Mouse (Mus musculus) brown adipose tissue, adult 24 weeks (tissue): ENCODE measurements around the gene Gm20388. TPM values are rescaled to one million over a fixed set of nuclear protein-coding genes. Genes with fewer than 3 reads are reported as not detected.
A peak's percentile ranks its signal among the peaks of the same experiment; 100 is the strongest.

Experiments used
- H3K27ac ChIP-seq: fragments of 200-500 bp; replicated peaks from 2 replicates; pipeline ENCODE4 v1.5.1; 2012; ENCODE audit warnings: low read depth, mild to moderate bottlenecking, low read length
- H3K4me1 ChIP-seq: fragments of 200-500 bp; 2 replicates; pipeline ENCODE4 v1.6.1; 2012; ENCODE audit warnings: low read length, mixed read lengths; ENCODE audit not compliant: control insufficient read depth, insufficient read depth, insufficient read length
- H3K4me3 ChIP-seq: fragments of 200-500 bp; 2 replicates; pipeline ENCODE4 v1.5.1; 2012; ENCODE audit warnings: low read depth, mild to moderate bottlenecking, low read length, moderate library complexity; ENCODE audit not compliant: insufficient read depth
- polyA plus RNA-seq: library from polyadenylated mRNA; stranded (reverse); fragments of >200 nt; gene quantifications from 2 replicates; pipeline ENCODE4 v1.2.4, GENCODE M21; 2012; ENCODE audit not compliant: missing spikeins, insufficient read depth, insufficient read length

The Gm20388 gene
- polyA plus RNA-seq, 1 experiment = 44.7 TPM

DNA sequence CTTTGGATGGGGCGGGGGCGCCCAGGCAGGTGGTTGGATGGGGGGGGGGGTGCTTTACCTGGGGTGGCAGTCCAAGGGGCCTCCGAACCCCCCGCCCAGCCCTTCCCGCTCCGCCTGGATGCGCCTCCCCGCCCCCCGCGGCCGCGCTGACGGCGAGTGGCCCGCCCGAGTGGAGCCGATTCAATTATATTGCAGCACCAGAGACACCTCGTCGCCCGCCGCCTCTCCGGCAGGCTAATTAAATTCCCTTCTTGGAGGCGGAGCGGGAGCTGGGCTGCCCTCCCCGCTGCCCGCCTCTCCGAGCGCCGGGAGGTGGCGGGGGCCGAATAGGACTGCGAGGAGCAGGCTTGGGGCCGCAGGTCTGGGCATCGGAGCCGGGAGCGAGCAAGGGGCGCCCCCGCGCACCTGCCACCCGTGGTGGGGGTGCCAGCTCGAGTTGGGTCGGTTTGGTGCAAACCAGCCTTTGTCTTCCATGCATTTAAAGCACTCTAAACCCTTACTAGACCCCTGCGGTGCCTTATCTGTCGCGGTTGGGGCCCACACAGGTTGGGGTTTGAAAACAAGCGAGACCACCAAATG is 627.3 kb downstream of the Gm20388 start:
- Histone ChIP-seq H3K4me3 (peak overlapping the region; percentile 71), H3K27ac (peak overlapping the region; percentile 60), H3K4me1 (peaks cover 28% of the 10 kb centered on the region)

DNA sequence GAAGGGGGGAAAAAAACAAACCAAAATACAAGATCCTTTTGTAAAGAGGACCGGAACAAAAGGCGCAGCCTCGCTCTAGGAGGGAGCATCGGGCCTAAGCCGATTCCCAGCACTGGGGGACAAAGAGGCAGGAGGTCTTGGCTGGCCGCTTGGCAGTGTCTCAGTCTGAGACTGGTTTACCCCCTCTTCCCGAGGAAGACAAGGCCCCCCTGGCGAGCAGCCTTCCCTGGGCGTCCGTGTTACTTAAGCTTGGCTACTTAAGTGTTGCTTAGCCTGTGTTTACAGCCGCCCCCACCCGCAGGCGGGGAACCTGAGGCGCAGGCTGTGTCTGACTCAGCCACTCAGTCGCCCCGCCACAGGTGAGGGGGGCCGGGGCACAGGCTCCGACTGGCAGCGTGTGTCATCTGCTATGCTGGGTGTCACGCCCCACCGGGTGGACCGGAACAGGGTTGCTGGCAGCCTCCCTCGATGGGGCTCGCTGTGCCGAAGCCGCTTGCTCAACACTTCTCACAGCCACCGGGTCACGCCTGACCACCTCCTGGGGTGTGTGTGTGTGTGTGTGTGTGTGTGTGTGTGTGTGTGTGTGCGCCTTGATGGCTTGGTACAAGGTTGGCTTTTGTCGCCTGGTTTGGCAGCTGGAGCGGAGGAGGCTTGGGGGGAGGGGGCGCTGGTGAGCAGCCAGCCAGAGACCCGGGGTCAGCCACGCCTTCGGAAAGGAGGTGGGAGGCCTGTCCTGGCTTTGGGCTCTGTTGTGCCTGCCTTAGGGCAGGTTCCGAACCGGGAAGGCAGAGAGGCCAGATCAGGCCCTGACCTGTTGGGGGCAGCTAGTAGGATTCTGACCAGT is 628.0 kb downstream of the Gm20388 start:
- peak overlapping the region; percentile 60 for H3K27ac ChIP-seq
- peaks cover 33% of the 10 kb centered on the region for H3K4me1 ChIP-seq
- H3K4me3 ChIP-seq = peak overlapping the region; percentile 67

DNA sequence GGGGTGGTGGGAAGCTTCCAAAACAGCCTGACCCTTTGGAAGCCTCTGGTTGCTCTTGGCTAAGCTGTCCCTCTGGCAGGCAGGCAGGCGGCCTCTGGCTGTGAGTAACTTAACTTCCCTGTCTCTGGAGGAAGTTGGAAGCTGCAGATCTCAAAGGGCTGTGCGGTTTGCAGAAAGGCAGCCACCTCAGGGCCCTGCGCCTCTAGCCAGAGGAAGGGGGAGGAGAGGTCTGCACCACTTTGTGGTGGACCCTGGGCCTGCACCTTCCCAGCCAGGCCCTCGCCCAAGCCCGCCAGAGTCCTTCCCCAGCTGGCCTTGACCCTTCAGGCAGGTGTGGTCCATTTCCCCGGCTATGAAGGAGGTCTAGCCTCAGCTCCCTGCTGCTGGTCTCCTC is 628.7 kb downstream of the Gm20388 start:
- peaks cover 35% of the 10 kb centered on the region for H3K4me1 ChIP-seq
- H3K27ac ChIP-seq = peak overlapping the region; percentile 60
- H3K4me3 ChIP-seq = peak overlapping the region; percentile 67

DNA sequence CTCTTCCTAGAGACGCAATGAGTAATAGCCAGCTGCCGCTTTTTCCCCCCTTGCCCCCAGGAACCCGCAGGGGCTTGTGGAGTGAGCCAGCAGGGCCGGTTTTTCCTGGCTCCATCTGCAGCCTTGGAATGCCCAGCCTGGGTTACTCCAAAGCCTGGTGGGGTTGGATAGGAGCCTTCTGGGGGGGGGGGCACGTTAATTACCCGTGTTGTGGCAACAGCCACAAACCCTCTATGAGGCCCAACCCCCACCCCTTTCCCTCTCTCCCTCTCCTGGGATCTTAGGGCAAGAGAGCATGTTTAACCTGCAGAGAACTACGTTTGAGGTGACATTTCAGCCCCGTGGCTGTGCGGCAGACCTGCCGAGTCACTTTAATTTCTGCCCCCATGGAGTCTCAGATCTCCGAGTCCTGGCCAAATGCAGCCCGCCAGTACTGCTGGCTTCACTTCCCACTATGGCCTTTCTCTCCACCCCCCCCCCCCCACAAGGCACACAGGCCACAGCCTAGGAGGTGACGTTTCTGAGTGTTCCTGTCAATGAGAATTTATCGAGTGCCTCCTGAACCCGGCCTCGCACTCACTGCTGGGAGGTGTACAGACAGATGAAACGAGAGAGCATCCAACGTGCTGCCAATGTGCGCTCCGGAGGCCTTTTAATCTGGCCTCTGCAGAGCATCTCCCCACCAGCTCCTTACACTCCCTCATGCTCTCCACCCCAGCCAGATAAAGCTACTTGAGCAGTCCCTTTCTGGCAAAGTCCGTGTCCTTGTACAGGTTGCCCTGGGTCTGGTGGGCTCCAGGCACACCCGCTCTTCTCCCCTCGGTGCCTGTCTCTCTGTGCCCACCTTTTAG is 629.4 kb downstream of the Gm20388 start:
- no peak overlapping the region for H3K4me3 ChIP-seq
- peaks cover 38% of the 10 kb centered on the region for H3K4me1 ChIP-seq
- peak overlapping the region; percentile 42; the same call in 1 of the 2 replicates for H3K27ac ChIP-seq

DNA sequence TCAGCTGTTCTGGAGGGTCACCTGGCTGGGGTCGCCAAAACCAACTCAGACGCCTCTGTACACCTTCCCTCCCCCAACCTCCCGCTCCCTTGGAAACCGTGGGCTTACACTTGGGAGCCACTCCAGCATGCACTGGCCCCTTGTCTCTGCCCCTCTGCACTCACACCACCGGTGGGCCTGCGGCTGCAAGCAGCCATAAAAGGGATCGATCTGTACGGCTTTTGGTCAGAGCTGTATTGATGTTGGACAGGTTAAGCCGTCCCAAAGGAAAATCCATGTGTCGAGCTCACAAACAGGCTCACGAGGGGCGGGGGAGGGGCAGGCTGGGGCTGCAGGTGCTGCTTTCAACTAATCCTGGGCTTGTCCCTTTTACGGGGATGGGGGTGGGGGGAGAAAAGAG is 632.4 kb downstream of the Gm20388 start:
- no peak overlapping the region for H3K4me3 ChIP-seq
- no peak overlapping the region for H3K27ac ChIP-seq
- peaks cover 61% of the 10 kb centered on the region for H3K4me1 ChIP-seq

DNA sequence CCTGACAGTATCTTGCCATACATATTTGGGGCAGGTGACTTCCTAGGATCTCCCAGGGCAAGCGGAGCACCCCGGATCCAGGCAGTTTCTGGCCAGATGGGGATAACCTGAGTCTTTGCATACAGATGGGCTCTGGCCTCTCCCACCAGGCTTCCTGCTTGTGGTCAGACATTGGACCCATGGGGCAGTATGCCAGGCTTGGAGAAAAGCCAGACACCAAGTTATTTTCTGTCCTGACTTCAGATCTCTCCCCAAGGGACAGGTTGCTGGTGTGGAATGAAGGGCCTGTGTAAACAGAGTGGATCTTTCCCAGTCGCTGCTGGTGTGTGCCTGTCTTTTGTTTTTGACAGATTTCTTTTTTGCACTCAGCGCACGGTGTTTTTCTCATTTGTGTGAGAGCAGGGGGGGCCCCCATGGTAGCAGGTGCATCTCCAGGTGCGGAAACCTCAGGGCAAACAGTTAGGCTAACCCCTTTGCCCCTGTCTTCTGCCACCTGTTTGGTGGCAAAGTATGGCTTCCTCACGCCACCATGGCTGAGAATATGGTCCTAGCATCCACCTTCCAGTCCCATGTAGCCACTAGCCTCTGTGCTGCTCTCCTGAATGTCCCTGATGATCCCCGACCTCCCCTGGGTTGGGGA is 632.9 kb downstream of the Gm20388 start:
- H3K4me3 ChIP-seq = no peak overlapping the region
- peaks cover 59% of the 10 kb centered on the region for H3K4me1 ChIP-seq
- H3K27ac ChIP-seq = no peak overlapping the region

DNA sequence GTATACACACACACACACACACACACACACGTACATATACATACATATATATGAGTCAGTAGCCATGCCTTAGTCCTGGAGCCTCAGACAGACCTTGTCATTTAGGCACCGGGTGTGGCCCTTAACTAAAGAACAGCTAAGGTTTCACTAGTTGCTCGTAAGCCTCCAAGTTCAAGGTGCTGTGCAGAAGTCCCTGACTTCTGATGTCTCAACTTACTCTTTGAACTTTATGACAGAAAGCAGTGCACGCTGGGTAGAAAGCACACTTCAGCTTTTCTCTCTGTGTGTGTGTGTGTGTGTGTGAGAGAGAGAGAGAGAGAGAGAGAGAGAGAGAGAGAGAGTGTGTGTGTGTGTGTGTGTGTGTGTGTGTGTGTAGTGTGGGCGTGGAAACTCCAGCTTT is 633.5 kb downstream of the Gm20388 start:
- Histone ChIP-seq H3K4me1 (peaks cover 54% of the 10 kb centered on the region), H3K27ac (no peak overlapping the region), H3K4me3 (no peak overlapping the region)

DNA sequence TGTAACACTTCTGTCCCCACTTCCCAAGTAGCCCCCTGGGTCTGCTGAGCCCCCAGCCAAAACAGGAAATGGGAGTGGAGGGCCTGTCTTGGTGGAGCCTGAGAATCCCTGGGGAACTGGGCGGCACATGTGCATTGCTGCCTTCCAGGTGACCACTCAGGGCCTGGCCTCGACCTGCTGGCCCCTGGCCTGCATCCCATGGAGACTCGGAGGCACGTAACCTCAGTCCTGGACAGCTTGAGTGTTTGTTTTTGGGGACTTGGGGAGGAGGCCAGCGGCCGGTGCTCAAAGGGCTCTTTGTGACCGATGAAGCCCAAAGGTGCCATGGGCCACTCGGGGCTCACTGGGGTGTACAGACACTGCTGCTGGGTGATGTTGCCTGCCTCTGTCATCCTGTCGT is 636.9 kb downstream of the Gm20388 start:
- no peak overlapping the region for H3K4me3 ChIP-seq
- H3K27ac ChIP-seq = no peak overlapping the region
- peaks cover 37% of the 10 kb centered on the region for H3K4me1 ChIP-seq

DNA sequence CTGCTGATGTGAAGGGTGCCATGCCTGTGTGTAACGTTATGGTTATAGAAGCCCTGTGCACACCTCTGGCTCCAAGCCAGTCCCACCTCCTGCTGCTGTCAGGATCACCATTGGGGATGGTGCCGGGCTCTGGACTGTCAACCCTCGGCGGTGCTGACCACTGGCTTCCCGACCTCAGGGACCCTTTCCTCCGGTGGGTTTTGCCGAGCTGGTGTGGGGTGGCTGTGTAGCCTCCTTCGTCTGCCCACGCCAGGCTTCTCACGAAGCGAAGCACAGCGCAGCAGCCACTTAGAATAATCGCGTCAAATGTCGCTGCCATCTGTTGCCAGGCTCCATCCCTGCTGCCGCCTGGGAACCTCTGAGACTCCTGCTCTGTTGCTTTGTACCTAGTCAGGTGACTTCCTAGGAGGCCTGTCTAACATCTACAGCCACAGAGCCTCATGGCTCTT is 637.7 kb downstream of the Gm20388 start:
- H3K4me3 ChIP-seq = no peak overlapping the region
- peaks cover 32% of the 10 kb centered on the region for H3K4me1 ChIP-seq
- H3K27ac ChIP-seq = no peak overlapping the region

DNA sequence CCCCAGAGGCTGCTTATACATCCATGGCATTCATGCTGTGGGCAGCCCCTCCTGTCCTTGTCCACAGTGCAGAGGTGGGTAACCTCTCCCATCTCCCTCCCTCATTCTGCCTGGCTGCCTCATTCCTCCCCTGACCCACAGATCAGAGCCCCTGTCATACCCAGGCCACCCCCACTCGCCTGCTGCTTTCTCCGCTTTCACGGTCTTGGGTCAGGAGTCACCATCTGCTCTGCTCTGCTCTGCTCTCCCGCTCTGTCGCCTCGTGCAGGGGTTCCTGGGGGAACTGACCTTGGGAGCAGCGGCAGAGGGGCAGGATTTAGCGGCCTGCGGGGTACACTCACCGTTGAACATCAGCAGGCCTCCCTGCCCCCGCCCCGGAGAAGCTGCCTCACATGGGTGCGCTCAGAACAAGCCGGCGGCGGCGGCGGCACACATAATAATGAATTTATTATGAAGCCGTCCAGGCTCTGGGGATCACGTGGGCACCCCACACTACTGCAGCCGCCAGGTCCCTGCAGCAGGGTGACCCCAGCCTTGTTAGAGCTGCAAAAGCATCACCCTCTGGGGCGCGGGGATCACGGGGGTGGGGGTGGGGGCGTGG is 638.8 kb downstream of the Gm20388 start:
- no peak overlapping the region for H3K27ac ChIP-seq
- H3K4me3 ChIP-seq = no peak overlapping the region
- peaks cover 26% of the 10 kb centered on the region for H3K4me1 ChIP-seq

DNA sequence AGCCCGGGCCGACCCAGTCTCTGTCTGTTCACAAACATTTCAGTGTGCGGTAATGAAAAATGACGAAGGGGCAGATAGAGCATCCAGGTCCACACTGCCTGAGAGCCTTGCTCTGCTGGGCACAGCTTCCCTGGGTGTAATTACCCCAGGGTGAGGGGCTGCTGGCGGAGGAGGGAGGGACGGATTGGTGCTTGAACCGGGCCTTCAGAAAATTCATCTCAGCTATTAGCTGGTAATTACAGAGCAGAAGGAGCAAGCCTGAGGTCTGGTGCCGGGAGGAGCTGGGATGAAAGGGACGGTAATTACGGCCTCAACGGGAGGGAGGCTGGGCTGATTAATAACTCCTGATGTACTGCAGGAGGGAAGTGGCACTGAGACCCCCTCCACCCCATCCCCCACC is 639.3 kb downstream of the Gm20388 start:
- Histone ChIP-seq H3K4me3 (no peak overlapping the region), H3K4me1 (peaks cover 24% of the 10 kb centered on the region), H3K27ac (no peak overlapping the region)

DNA sequence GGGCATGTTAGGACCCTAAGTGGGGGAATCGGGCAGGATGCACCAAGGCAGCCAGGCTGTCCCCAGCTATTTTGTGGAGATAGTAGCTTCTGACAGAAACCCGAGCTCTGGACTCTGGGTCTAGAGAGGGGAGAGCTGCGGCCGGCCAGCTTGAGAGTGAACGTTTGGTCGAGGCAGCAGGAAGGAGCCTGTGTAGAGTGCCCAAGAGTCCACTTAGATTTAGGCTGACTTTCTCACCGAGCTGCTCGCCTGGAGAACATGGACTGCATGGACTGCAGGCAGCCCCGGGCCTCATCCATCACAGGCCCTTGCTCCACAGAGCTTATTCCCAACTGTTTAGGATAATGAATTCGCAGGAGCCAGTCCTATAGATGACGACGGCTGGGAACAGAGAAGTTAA is 639.8 kb downstream of the Gm20388 start:
- Histone ChIP-seq H3K4me3 (no peak overlapping the region), H3K4me1 (peaks cover 24% of the 10 kb centered on the region), H3K27ac (no peak overlapping the region)

DNA sequence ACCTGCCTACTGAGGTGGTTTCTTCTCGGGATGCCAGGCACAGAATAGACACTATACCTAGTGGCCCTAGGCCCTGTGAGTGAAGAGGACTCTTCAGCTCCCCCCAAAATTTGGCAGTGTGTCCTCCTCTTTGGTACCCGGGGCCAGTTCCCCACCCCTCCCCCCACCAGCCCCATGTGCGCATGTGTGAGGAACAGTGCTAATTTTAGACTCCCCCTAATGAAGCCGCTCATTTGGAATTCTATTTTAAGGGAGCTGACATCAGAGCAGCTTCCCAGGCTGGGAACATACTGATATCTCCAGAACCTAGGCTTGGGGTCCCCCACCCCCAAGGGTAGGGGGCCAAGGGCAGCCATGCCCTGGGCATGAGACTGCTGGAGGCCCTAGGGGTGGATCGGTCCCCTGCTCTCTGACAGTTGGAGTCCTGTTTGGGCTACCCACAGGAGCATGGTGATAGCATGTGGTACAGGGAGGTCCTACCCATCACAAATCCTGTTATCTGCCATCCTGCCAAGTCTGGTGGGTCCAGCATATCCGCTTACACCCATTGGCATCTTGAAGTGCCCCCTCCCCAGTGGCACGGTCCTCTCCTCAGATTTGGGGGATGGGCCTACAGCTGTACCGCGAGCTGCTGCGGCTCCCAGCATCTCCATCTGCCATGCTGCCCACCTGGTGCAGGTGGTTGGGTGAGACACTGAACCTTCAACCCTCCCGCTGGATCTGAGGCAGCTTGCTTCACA is 640.5 kb downstream of the Gm20388 start:
- Histone ChIP-seq H3K27ac (no peak overlapping the region), H3K4me1 (peaks cover 22% of the 10 kb centered on the region), H3K4me3 (no peak overlapping the region)

DNA sequence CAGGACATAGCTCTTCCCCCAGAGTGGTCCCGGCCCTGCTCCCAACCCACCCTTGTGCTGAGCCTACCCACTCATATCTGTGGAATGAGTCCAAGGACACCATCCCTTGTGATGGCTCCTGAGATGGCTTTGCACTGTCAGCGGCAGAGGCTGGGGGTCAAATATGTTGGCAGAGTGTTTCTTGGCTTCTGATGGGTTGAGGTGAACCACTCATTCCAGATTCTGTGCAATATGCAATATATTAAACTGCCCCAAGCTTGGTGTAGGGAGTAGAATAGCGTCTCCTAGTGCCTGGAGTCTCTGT is 641.0 kb downstream of the Gm20388 start:
- Histone ChIP-seq H3K4me1 (peaks cover 20% of the 10 kb centered on the region), H3K4me3 (no peak overlapping the region), H3K27ac (no peak overlapping the region)
